Mouse (Mus musculus): ENCODE results near the gene Ppme1.

DNA sequence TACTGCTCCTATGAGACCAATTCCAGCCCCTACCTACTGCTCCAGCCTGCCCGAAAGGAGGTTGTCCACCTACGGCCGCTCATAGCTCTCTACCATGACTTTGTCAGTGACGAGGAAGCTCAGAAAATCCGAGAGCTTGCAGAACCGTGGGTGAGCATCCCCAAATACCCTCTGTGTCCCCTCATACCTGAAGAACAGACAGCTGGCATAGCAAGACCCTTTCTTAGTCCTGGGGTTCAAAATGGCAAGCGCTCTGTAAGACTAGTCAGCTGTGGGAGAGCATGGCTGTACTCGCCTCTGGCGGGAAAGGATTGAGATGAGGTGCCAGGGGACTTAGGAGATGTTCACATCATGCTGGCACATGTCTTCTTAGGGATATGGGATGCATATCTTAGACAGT lies 66.2 kb downstream of the Ppme1 start:
- no peak for TF ChIP-seq CTCF (conservative IDR thresholded peaks at IDR 0.05; ENCODE audit: low read length)
- no peak for TF ChIP-seq NANOG (IDR thresholded peaks at IDR 0.05; ENCODE audit: borderline replicate concordance, low read length)
